Mouse (Mus musculus): ENCODE results near the gene Rab27a.
A peak's percentile ranks its signal among the peaks of the same experiment; 100 is the strongest.

The Rab27a gene

GRCm38 (mm10) chr9:73044146-73045079, at the start of gene Rab27a:
TSS of gene Rab27a (plus strand) at chr9:73044854.
- DNase-seq (ENCODE audit: inconsistent ontology term), result peak; percentile 71

GRCm38 (mm10) chr9:72996167-72996566, 48.5 kb upstream of the Rab27a start:
- no peak for DNase-seq (ENCODE audit: inconsistent ontology term)

GRCm38 (mm10) chr9:72996806-72997205, 47.8 kb upstream of the Rab27a start:
- no peak for DNase-seq (ENCODE audit: inconsistent ontology term)

GRCm38 (mm10) chr9:73000487-73000886, 44.2 kb upstream of the Rab27a start:
- no peak for DNase-seq (ENCODE audit: inconsistent ontology term)

GRCm38 (mm10) chr9:73001314-73002011, 43.2 kb upstream of the Rab27a start:
- no peak for DNase-seq (ENCODE audit: inconsistent ontology term)

GRCm38 (mm10) chr9:73002177-73002576, 42.5 kb upstream of the Rab27a start:
- DNase-seq (ENCODE audit: inconsistent ontology term), result no peak

GRCm38 (mm10) chr9:73004076-73004475, 40.6 kb upstream of the Rab27a start:
- DNase-seq (ENCODE audit: inconsistent ontology term), result no peak

- DNase-seq (ENCODE audit: inconsistent ontology term), result no peak
These were observed 39.5 kb upstream of the Rab27a start for GRCm38 (mm10) chr9:73005106-73005505.

GRCm38 (mm10) chr9:73006175-73006574, 38.5 kb upstream of the Rab27a start:
- no peak for DNase-seq (ENCODE audit: inconsistent ontology term)

GRCm38 (mm10) chr9:73008384-73008783, 36.3 kb upstream of the Rab27a start:
- DNase-seq (ENCODE audit: inconsistent ontology term), result no peak

GRCm38 (mm10) chr9:73012629-73013028, 32.0 kb upstream of the Rab27a start:
- no peak for DNase-seq (ENCODE audit: inconsistent ontology term)

GRCm38 (mm10) chr9:73014724-73015123, 29.9 kb upstream of the Rab27a start:
- no peak for DNase-seq (ENCODE audit: inconsistent ontology term)

- DNase-seq (ENCODE audit: inconsistent ontology term), result no peak
These were observed 24.8 kb upstream of the Rab27a start for GRCm38 (mm10) chr9:73019841-73020240.

GRCm38 (mm10) chr9:73020566-73021097, 24.0 kb upstream of the Rab27a start:
- no peak for DNase-seq (ENCODE audit: inconsistent ontology term)

- peak; percentile 24 for DNase-seq (ENCODE audit: inconsistent ontology term)
These were observed 18.6 kb upstream of the Rab27a start for GRCm38 (mm10) chr9:73025818-73026636.

GRCm38 (mm10) chr9:73030443-73030842, 14.2 kb upstream of the Rab27a start:
- DNase-seq (ENCODE audit: inconsistent ontology term), result no peak

- no peak for DNase-seq (ENCODE audit: inconsistent ontology term)
These were observed 13.2 kb upstream of the Rab27a start for GRCm38 (mm10) chr9:73031421-73031820.

GRCm38 (mm10) chr9:73033406-73033805, 11.2 kb upstream of the Rab27a start:
- no peak for DNase-seq (ENCODE audit: inconsistent ontology term)

GRCm38 (mm10) chr9:73039222-73039945, 5.3 kb upstream of the Rab27a start:
- DNase-seq (ENCODE audit: inconsistent ontology term), result peak; percentile 94

GRCm38 (mm10) chr9:73040080-73040479, 4.6 kb upstream of the Rab27a start, which contains the start of gene Pigb:
TSS of gene Pigb (minus strand) at chr9:73040378.
- peak; percentile 7 for DNase-seq (ENCODE audit: inconsistent ontology term)

- DNase-seq (ENCODE audit: inconsistent ontology term), result no peak
These were observed 550 bp downstream of the Rab27a start for GRCm38 (mm10) chr9:73045204-73045603.
